Mouse (Mus musculus) v-Abl transformed pro-B cells (cell line): ENCODE data around the gene Olfr1344.
"Not testable (repeated sequence)": the region's sequence is repeated elsewhere in the genome, so short reads cannot be mapped to it uniquely, and the experiment has no call there.

Experiments used
- in situ Hi-C, 2 experiments: fragments of 400-800 bp; cut with MboI; formaldehyde crosslinking; loops; one replicate each; pipeline ENCODE4 v1.15.1; 2025; ENCODE audit not compliant: unreplicated experiment in 2 of 2

The Olfr1344 gene

DNA sequence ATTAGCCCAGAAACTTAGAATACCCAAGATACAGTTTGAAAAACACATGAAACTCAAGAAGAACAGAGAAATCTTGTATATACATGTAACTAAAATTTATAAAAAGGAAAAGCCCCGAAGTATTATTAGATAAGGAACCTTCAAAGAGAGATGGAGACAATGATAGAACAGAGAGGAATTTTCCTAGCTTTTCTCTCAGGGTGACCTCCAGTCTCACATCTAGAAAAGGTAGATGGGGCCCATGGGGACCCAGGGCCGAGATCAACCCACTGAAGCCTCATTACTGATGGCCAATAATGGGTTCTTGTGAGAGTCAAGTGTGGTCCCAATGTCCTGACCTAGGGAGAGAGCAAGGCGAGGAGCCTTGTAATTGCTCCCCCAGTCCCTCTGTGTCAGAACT lies at the start of gene Olfr1344:
Gene Olfr1344 (plus strand): TSS at position 301 of the 400 bp plus-strand sequence.
- in situ Hi-C loops, result no loop called here

DNA sequence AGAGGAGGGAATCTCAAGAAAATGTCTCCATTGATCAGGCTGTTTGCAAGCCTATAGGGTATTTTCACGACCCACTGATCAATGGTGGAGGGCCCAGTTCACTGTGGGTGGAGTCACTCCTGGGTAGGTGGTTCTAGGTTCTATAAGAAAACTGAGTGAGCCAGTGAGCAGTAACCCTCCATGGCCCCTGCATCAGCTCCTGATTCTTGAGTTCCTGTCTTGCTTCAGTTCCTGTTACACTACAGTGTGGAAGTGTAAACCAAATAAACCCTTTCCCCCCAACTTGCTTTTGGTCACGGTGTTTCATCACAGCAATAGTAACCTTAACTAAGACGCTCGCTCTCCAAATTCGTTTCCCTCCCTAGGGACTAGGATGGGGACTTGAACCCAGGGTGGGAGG lies 49.5 kb upstream of the Olfr1344 start:
- in situ Hi-C loops, result loop anchor here in 1 of 2 experiments (10.0 kb wide), 1 partner anchor 736 kb away; the partner anchor contains the start of gene Zfp954

DNA sequence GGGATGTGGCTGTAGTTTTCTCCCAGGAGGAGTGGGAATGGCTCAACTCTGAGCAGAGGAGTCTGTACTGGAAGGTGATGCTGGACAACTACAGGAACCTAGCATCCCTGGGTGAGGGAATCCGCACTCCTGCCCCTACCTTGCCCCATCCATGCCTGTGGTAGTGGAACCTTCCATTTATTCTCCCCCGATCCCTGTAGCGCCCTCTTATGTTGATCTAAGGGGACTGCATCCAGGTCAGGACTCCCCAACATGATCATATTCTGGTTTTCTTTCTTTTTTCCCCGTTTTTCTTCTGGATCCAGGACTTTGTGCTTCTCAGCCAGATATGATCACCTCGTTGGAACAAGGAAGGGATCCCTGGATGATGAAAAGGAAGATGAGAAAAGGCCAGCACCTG lies 49.0 kb upstream of the Olfr1344 start:
- in situ Hi-C loops, result loop anchor here in 1 of 2 experiments (10.0 kb wide), 1 partner anchor 735 kb away; the partner anchor contains the start of gene Zfp954

DNA sequence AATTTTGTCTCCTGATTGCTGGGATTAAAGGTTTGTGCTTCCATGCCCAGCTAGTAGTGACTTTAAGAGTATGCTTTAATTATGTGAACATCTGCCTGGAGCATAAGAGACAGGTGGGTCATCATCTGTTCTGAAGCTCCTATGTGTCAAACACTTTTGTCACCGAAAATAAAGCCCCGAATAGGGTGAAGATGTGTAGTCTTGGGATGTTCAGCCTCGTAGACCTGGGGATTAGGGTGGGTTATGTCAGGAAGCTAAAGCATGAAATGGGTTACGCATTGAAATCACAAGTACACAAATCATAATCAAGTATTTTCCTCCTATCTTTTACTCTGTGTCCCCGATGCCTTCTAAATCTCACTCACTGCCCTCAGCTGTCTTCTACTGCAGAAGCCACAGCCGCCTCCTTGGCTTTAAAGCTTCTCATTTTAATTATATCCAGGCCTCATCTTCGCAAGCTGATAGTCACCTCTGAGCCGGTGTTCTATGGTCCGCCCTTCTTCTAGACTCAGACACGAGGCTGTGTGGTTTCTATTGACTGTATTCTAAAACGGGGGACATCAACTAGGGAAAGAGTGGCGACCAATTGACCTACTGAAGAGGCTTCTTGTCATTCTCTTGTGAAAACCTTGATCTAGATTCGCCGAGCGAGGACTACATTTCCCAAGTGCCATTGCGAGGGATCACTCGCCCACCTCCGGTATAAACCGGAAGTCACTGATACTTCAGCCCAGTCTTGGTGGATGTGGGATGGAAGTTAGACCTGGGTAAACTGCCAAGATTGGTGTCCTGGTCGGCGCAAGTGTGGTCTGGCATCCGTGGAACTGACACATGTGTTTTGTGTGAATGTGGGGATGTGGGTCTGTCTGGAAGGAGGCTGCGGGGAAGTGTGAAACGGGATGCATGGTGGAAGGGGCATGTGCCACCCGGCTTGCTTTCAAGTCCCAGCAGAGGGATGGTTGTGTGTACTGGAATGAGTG lies 40.2 kb upstream of the Olfr1344 start, which contains the start of gene Smim17:
Gene Smim17 (plus strand): TSS at position 720 of the 980 bp plus-strand sequence.
- in situ Hi-C loops, result no loop called here

DNA sequence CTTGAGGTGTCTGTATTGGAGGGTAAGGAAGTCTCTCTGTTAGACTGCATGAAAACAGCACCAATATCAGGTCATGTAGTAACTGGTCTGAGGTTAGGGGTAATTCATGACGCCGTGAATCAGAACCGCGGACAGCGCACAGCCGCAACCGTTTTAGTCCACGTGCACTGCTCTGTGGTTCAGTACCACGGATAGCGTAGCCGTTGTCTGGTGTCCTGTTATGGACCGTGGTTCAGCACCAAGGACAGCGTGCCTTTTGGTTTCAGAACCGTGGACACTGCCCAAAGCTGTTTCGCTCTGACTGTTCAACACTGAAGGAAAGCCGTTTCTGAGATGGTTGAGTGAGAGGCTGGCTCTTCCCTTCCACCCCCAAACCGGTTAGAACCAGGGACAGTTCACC lies 28.4 kb upstream of the Olfr1344 start, which contains the start of gene Gm20715:
Gene Gm20715 (plus strand): TSS at position 235 of the 400 bp plus-strand sequence.
- in situ Hi-C loops, result no loop called here

DNA sequence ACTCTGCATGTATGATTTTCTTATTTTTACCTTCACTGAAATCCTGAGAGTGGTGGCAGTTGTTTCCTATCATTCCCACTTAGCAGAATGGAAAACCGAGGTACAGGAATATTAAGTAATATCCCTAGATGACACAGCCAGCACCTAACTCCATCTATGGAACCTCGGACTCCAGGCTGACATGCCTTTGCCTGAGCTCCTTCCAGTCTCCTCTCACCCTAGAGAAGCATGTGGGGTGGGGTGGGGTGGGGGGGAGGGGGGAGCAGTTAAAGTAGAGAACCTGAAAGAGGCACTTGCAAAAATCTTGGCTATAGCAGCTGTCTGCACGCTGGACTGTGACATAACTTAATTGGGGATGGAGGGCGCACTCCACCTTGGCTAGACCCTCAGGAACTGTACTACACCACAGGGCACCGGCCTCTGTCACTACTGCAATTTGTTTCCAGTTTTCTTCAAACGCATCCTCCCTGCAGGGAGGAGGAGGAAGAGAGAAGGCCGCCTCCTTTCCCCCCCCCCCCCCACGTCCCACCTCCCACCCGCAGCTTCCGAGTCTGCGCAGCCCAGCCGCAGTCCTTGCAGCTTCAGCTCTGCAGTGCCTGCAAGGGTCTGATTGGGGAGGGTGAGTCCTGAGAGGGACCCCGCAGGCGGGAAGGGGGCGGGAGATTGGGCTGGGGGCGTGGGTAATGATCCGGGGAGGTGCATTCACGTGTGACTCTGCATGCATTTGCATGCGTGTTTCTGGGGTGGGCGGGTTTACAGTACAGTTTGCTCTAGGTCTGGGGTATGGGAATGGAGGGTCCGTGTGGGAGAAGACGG lies 23.7 kb upstream of the Olfr1344 start:
- in situ Hi-C loops, result no loop called here

DNA sequence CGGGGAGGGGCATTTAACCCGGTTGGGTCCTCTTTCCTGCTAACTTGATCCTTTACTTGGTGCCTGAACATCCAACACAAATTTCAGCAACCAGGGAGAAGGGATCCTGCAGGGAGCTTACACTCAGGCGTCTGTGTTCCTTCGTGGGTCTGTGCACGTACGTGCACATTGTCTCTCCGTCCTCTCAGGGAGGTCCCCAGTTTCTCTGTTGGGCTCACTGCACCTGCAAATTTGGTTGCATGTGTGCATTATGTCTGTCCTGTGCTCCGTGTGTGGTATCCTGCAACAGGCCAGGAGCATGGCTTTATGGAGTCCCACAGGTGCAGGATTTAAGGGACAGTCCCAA lies 23.1 kb upstream of the Olfr1344 start:
- in situ Hi-C loops, result no loop called here

DNA sequence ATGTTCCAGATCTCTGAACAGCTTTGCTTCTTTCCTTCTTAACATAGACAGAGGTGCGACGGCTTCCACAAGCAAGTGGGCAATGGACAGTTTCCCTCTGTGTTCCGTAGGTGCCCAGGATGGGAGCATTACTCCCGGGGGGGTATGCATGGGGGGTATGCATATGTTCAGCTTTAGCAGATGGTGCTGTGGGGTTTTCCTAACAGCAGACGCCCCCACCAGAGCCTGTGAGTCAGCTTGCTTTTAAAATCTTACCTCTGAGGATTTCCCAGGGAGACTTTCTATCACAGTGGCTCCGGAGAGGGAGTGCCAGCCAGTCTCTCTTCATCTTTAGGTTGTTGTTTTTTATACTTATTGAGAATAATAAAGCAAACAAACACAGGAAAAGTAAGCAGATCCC lies 18.6 kb upstream of the Olfr1344 start:
- in situ Hi-C loops, result no loop called here

DNA sequence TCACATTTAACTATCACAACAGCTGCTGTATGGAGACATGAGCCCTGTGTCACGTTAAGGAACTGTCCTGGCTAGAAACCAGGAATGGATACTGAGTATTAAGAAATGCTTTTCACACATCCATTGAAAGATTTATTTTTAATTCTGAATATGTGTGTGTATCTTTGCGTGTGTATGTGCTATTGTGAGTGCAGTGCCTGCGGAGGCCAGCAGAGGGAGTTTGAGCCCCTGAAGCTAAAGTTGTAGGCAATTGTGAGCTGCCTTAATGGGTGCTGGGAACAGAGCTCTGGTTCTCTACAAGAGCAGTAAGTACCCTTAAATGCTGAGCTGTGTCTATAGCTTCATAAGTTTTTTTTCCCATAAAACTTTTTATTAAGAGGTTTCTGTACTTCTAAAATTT lies 9.1 kb upstream of the Olfr1344 start:
- in situ Hi-C loops, result loop anchor here in 1 of 2 experiments (5.0 kb wide), 1 partner anchor 72 kb away; no protein-coding TSS in a partner anchor

DNA sequence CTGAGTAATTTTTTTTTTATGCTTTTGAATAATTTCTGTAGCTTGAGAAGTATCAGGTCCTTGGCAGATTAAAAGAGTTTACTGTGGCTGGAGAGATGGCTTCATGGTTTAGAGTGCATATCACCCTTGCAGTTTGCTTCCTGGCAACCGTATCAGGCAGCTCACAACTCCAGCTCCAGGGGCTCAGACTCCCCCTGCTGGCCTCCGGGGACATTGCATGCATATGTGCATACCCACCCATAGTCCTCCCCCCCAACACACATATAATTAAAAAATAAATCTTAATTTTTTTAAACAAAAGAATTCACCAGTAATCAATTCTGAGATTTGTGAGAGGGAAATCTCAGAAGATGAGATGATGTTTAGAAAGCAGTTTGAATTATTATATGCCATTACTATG lies 8.1 kb upstream of the Olfr1344 start:
- in situ Hi-C loops, result no loop called here

DNA sequence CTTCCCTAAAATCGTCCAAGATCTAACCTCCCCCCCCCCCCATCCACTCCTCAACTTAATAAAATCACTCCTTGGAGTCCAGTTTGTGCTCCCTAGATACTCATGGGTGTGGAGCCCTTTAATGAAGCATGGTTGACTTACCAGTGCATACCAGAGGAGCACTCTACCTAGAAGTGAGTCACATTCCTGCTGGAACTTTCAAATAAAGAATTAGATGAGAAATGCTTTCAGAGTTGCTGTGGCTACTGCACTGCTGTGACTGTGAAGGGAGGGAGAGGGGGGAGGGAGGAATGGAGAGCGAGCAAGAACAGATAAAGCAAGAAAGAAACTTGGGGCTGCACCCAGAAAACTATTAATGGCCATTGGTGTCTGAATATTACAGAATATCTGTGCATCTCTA lies 2.7 kb downstream of the Olfr1344 start:
- in situ Hi-C loops, result no loop called here

DNA sequence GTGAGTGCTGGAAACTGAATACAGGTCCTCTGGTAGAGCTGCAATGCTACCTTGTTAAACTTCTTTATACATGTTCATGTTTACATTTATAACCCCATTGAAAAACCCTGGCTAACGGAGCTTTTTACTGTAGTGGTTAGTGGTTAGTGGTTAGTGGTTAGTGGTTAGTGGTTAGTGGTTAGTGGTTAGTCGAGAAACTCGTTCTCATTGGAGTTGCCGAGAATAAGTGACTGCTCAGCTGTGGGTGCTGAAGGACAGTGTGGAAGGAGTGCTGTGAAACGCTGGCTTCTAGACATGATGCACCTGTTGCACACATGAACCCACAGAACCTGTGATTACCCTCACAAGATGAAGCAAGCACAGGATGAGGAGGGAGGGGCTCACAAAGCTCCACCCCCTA lies 9.3 kb downstream of the Olfr1344 start:
- in situ Hi-C loops, result no loop called here

DNA sequence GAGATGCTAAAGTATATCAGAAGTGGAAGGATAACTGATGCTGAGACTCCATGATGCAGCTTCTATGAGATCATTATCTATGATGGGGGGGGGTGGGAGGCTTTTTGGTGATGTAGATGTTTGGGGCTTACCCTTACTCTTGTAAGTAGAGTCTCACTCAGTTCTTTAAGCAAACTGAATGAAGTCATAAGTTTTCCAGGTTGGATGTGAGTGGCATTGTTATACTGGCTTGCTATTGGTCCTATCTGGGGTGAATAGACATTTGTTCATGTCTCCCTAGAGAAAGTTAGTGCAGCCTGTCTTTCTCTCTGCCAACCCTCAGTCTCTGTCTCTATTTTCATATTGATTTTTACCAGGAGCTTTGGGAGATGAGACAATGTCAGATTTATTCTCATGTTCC lies 17.4 kb downstream of the Olfr1344 start, which contains the start of gene Olfr1336:
Gene Olfr1336 (plus strand): TSS at position 301 of the 400 bp plus-strand sequence.
- in situ Hi-C loops, result no loop called here

DNA sequence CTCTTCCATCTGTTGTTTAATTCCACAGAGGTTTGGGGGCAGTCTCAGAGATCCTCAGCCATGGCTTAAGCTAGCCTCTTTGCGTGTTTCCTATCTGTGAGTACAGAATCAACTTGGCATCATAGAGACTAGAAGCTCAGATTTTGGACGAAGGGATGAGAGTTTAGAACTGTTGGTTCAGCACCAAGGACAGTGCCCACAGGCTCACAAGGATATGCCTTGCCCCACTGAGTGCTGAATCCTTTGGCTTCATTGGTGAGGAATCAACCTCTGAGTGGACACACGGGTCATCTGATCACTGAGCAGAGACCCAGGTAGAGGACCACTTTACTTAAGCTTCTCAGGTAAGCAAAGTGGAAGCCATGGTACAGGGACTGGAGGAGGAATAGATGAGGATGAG lies 17.9 kb downstream of the Olfr1344 start:
- in situ Hi-C loops, result no loop called here

DNA sequence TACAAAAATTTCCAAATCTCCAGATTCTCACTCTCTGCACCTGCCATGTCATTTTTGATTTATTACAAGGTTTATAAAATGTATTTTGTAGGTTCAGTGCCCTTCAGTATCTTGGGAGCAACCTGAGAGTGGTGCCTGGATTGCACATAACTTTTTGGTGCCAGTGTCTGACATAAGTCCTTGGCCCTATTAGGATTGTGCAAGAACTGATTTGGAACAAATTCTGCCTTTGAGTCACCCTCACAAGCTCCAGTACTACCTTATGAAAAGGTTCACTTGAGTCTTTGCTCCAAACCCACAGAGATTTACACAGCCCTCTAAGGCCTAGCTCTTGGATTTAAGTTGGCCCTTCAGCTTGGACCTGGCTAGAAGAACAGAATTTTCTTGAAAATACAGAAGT lies 28.5 kb downstream of the Olfr1344 start, which contains the start of gene Olfr1346:
Gene Olfr1346 (plus strand): TSS at position 151 of the 400 bp plus-strand sequence.
- in situ Hi-C loops, result no loop called here

DNA sequence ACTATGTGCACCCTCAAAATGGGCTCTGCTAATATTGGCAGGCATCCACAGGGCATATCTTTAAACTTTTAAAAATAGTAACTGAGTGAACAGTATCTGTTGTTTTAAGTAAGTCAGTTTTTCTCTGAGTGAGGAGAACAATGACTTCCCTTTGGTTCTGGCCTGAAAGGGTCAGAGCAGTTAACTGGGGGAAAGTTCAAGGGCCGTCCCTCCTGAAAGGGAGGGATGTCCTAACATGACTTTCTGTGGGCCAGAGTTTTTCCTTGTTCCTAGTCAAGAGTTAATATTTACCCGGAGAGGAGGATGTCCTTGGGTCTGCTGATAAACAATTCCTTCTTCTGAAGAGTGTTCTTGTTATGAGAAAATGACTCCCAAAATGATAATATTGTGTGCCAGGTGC lies 39.1 kb downstream of the Olfr1344 start:
- in situ Hi-C loops, result not testable (repeated sequence)

DNA sequence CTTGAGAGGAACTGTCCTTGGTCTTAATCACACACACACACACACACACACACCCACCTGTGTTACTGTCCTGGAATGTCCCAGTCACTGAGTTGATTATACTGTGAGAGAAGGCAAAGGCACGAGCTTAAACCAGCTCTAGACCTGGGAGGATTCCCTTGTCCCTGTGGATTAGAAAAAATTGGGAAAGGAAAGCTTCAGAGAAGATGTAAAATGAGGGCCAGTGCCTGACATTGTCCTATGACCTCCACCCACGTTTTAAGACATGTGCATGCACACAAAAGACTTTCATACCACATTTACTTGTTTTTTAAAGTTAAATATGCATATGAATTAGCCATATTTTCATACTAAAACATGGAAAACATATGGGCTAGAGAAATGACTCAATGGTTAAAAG lies 48.4 kb downstream of the Olfr1344 start, which contains the start of gene Olfr5:
Gene Olfr5 (minus strand): TSS at position 101 of the 400 bp plus-strand sequence.
- in situ Hi-C loops, result no loop called here
